ENCODE assay signal across 24 mouse cellular contexts in genomic region chr16:93288036-93288435, GRCm38 (mm10).
"Had no signal": no experiment of that assay in that cellular context is flagged by ENCODE, and none has a peak within 500 bp of the region (broad histone marks: within the 10 kb centered on the region; RNA-seq: fewer than 3 reads in every experiment).

No protein-coding gene starts in this region.

- DNase-seq: gastrocnemius, postnatal 14 days; gastrocnemius, postnatal 36 days; heart, adult 18-20 months; heart, postnatal 14 days; heart, postnatal 36 days; kidney, adult 11 months; kidney, adult 2 months; kidney, adult 9 months; kidney, postnatal 14 days; kidney, postnatal 36 days; layer of hippocampus, adult 9-11 months; liver had no signal

- H3K4me3 ChIP-seq: heart, embryonic 13.5 days; heart, embryonic 15.5 days; hindbrain, embryonic 13.5 days; hindbrain, embryonic 15.5 days; kidney, embryonic 15.5 days; left cerebral cortex, adult 2 months; limb, embryonic 10.5 days; limb, embryonic 12.5 days had no signal

- H3K9ac ChIP-seq: heart, embryonic 13.5 days; heart, embryonic 15.5 days; hindbrain, embryonic 13.5 days; hindbrain, embryonic 15.5 days; kidney, embryonic 15.5 days; limb, embryonic 12.5 days had no signal

- ATAC-seq: hindbrain, postnatal 0 days; intestine, embryonic 16.5 days had no signal

- H3K36me3 ChIP-seq: heart, embryonic 13.5 days; heart, embryonic 15.5 days; hindbrain, embryonic 13.5 days; hindbrain, embryonic 15.5 days; kidney, embryonic 15.5 days; limb, embryonic 10.5 days; limb, embryonic 12.5 days had no signal

- H3K27ac ChIP-seq: heart, embryonic 13.5 days; heart, embryonic 15.5 days; hindbrain, embryonic 13.5 days; hindbrain, embryonic 15.5 days; hindbrain, postnatal 0 days; kidney, embryonic 15.5 days; kidney, postnatal 0 days; left cerebral cortex, adult 2 months; limb, embryonic 10.5 days; limb, embryonic 12.5 days had no signal

- H3K4me2 ChIP-seq: heart, embryonic 11.5 days; heart, embryonic 13.5 days; heart, embryonic 15.5 days; hindbrain, embryonic 13.5 days; hindbrain, embryonic 15.5 days; kidney, embryonic 15.5 days; limb, embryonic 12.5 days had no signal

- H3K9me3 ChIP-seq: heart, embryonic 15.5 days; hindbrain, embryonic 13.5 days; hindbrain, embryonic 15.5 days; kidney, embryonic 15.5 days; limb, embryonic 10.5 days; limb, embryonic 12.5 days had no signal

- H3K4me1 ChIP-seq: heart, embryonic 15.5 days had no signal
